Mouse (Mus musculus) cerebellum, postnatal 4 days (tissue): ENCODE data around the gene Htr2c.

Source experiments
- DNase-seq, 2 experiments: peaks; one replicate each; pipeline ENCODE4 v3.0.0; 2022; ENCODE audit warnings: low spot score in 2 of 2, mixed read lengths in 1 of 2

Htr2c gene

DNA sequence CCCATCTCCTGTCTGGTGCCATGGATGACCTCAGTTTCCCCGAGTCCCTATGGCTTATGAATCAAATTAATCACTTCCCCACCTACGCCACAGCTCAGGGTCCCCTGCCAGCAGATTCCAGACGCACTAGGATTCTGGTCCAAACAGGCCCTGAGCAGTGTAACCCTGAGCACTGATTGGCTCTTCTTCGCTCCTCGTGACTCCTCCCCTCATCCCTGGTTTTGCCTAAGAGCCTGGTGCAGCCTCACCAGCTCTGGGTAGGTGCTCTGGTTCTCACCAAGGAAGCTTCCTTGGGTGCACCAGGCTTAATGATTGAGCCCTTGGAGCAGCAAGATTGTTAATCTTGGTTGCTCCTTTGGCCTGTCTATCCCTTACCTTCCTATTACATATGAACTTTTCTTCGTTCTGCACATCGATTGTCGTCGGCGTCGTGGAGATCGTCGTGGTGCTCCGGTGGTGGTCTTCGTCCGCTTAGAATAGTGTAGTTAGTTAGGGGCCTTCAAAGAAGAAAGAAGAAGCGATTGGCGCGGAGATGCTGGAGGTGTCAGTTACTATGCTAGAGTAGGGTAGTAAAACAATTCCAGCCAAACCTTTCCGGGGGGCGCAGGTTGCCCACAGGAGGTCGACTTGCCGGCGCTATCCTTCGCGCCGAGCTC lies at the start of gene Htr2c:
Gene Htr2c, plus strand, starts transcription at position 256 of the 656 bp plus-strand sequence.
- DNase-seq, result peak in 1 of 2 experiments; percentile 8

DNA sequence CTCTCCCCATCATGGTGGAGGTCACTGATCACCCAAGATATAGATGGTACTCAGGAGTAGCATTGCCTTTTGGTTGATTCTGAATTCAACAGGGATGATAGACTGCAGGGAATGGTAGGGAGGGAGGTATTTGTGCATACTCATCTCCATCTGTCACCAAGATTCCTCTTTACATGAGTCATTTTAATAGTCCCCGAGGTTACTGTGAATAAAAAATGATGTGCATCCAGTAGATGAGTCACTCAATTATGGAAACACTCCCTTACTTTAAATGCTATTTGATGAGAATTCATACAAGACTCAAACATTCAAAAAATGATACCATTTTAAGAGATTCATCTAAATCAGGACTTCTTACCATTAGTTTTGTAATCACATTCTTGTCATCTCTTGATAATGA lies 34.1 kb upstream of the Htr2c start:
- no peak for DNase-seq

DNA sequence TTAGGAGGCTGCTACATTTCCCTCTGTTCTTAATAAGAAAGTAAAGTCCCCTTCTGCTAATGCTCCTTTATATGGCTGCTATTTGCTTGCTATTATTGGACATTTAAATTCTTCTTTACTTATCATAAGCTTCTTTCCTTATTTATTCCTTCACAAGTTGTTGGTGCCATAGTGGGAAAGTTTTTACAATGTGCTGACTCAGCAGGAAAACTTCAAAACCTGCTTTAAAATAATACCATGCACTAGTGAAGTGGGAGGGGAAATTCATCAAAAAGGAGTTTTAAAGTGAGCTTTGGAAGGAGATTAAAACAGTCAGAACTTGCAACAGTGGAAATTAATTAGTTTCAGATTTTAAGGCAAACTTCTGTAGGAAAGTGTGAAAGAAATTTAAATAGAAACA lies 26.0 kb upstream of the Htr2c start:
- DNase-seq, result no peak

DNA sequence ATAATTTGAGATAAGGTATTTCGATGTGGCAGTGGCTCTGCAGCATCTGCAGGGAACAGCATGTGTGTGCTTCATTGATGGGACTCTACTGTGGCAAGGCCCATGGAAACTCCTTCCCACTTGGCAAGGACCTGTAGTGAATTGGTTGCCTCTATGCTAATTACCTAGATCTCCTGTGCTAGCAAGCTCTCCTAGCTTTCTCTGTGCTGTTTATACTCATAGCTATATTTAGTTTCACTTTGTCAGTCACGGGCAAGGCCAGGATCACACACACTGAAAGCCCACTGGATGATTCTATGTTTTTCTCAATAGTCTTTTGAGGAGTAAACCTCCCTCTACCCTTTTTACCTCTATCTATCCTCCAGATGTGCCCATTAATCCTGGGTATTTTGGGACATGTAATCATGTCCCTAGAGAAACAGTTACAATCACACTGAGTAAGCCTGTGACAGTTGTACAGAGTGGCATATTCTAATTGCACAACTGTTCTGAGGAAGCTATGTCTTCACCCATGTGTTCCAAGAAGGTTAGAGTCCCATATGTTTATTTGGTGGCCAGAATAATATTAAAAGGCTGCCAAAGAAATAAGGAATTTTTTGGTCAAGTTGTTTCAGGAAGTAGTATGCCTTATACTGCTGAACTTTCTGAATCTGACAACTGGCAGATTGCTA lies 16.0 kb upstream of the Htr2c start:
- DNase-seq, result no peak

DNA sequence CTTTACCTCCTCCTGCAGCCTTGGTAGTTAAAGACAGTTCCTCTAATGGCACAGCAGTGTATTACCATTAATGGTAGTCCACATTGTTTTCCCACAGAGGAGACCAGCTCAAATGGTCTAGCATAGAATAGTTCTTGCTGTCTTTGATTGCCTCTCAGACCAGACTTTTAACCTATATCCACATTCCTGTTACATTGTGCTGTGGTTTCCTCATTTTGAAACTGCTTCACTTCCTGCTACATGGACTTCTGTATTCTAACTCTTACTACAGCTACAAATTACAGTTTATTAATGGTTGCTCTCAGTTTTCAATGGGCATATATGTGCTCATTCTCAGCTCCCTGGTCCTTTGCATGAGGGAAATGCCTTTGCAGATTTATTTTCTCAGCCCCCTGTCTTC lies 15.3 kb upstream of the Htr2c start:
- no peak for DNase-seq

DNA sequence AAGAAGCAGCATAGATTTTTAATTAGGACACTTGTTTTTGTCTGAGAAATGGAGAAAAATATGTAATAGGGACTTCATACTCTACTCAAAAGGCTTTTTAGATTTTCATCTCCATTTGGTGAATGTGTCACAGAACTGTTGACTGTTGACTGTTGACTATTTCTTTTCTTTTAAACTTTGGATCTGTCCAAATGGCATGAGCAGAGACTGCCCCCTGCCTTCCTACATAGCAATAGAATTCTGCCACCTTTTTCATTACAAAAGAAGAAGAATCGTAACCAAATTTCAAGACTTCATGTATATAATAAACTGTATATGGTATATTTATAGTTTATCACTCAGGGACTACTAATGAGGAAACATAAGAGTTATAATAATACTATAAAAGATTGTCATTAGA lies 3.7 kb upstream of the Htr2c start:
- no peak for DNase-seq

DNA sequence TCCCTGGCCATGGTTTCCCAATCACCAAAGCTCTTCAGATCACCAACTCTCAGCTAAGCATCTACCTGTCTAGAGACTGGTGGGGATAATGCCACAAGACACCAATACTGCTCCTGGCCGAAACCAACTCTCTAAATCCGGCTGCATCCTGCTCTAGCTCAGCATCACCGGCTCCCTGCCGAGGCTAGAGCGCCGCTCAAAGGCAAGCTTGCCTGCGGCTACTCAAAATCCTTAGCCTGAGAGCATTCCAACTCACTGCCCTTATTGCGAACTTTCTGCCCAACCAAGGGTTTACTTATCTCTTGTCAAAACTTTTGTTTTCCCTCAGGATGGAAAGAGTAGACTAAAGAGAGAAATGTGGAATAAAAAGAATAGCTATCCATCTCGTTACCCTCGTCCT lies 2.4 kb upstream of the Htr2c start:
- no peak for DNase-seq

DNA sequence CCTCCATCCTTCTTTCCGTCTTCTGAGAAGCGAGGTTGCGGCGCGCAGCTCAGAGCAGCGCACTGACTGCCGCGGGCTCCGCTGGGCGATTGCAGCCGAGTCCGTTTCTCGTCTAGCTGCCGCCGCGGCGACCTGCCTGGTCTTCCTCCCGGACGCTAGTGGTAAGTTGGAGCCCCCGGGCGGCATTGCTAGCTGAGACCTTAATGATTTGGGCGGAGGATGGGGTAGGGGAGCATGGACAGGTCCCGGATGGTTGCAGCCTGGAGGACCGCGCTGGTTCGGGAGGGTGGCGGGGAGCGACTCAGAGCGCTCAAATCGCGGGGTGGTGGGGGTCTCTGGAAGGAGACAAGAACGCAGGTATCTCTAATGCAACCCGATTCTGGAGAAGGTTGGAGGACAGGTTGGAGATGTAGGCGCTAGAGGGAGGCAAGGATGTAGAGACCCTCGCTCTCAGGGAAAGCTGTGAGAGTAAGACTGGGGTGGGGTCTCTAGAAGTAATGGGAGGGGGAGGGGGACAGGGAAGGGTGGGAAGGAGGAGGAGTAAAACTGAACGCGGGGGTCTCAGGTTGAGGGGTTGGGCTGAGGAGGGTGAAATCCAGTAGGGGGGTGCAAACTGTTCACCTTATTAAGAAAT lies 718 bp downstream of the Htr2c start:
- DNase-seq, result peak in 1 of 2 experiments; percentile 14

DNA sequence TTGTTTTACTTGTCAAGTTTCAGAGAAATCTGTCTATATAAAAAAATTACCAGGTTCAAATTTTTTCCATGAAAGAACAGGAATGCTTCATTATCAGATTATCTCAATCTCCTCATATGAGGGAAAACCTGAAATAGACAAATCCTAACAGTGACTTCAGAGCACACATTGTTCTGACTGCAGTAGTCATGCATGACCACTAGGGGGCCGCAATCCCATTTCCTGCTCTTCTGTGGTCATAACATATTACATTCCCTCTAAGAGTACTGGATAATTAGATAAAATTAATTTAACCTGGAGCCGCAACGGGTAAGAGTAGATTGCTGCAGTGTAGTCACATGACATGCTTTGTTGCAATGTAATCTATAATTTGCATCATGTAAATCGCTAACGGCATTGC lies 17.6 kb downstream of the Htr2c start:
- no peak for DNase-seq

DNA sequence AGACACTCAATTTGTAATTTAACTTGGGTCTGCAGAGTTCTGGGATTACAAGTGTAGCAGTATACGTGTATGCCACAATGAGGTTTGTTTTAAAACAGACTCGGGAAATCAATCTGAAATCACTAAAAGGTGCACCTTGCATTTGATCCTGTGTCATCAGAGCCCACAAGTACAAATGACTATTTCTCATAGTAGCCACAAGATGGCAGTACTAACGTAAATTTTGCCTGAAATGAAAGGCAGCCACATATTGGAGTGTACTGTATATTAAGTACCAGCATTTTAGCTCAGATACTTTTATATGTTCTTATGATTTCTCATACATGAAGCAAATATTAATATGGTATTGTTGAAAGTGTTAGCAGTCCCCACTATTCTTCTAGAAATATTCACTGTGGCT lies 93.4 kb downstream of the Htr2c start:
- no peak for DNase-seq

DNA sequence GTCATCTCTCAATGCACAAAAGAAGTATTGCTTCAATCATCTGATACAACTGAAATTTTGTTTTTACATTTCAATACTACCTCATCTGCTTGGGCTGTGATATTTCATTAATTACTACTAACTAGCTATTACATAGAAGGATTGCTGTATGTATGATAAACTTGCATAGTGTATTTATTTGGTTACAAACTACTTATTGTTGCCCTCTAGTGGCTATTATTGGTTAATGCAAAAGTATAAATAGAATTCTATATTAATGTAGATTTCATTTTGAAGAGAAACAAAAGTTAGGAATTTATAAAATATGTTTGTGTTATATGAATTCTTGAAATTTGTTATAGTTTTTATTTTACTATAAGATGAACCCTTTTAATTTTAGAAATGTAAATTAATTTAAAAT lies 109.3 kb downstream of the Htr2c start:
- DNase-seq, result no peak

DNA sequence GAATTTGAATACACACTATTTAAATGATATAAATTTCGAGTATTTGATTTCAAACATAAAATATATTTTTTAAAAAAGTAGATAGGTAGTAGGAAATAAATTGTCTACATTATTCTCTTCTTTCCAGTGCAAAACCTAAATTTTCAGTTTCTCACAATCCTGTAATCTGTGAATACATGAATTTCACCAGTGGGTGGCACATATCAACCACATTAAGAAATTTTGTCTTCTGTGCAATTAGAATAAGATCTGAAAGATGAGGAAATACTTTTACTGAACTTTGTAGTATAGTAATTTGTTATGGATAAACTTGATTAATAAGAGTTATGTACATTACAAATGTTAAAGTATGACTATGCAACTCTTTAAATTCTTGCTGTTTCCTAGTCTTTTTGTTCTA lies 156.8 kb downstream of the Htr2c start:
- DNase-seq, result no peak

DNA sequence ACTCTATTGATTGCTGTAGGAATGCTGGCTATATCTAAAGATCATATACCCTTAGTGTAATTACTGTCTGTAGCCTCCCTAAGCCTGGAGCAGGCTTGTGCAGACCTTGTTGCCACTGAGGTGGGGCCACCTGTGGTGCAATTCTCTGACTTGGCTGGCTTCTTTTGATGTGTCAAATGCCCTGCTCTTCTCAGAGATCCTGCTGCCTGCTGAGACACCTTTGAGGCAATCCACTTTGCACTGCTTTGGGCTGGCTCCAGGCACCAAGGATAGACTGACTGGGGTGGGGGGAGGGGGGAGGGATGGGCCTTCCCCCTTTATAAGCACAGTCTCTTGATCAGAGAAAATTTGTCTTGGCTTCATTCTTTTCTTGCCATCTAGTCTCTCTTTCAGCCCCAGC lies 252.9 kb downstream of the Htr2c start:
- DNase-seq, result no peak

DNA sequence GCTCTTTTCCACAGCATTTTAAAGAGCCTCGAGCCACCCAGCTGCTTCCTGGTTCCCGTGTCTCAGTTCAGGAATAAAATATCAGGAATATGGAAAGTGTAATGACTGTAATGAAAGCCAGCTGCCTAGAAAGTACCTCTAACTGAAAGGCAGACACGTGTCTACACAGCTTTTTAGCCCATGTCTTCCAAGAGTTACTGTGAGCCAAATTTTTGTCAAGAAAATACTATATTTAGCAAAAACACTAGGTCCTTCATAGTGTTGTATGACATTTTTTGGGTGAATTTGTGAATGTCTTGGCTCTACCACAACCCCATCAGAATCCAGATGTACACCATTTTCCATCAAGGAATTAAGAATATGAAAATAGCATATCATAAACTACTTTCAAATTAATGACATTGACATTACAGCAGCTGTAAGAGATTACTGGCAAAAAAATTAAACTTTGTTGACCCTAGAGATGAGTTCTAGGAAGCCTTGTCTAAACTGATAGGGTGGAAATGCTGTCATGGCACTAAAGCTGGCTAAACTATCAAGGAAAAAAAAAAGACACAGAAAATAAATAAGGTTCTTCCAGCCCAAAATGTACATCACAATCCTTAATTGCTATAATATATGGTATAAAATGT lies 255.2 kb downstream of the Htr2c start:
- DNase-seq, result no peak

DNA sequence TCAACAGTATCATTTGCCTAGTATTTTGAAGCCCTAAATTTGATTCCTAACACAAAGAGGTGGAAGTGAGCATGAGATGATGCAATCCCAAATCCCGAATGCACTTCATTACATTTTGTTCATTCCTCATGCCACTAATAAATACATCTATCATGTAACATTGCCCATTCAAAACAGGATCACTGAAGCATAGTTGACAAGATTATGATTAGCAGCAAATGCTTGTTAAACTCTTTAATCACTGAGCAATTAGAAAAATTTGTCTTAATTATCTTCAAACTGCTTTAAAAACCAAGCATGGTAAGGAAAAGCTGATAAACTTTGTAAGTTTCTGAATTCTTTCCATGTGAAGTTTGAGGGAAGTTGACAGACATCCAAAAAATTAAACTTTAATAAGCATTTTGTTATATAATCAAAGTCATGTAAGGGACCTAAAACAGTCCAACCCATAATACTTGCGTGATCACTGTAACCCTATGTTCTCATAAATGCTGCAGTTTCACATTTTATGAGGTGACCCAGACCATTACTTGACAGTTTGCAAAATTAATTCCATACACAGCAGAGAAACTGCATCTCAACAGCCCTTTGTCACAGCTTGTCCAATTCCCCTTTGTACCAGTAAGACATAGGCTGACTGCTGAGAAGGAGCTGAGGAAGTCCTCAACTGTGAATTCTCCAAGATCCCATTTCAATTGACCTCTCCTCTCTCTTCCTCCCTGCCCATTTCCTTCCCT lies 276.7 kb downstream of the Htr2c start:
- no peak for DNase-seq
